Comparison of ENCODE assay signal across 19 mouse cellular contexts in the genomic region with DNA sequence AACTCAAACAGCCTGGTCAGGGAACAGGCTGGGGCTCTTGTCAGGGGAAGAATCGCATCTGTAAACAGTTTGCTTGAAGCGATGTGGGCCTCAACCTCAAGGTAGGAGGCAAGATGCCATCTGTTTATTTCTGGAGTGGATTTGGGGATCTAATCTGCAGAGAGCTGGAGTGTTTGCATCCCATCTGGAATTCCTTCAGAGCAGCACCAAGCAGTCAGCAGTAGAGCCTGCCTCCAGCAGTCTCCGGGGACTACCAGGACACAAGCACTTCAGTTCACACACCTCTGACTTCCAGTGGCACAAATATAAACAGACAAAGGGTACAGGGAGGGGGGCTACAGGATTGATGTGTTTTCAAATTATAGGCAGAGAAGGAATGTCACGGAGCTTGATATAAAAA.
DNase-seq lines count a peak whose midpoint lies in the region; TF ChIP-seq lines count a peak whose summit lies in the region.
"Had no signal": no experiment of that assay in that cellular context is flagged by ENCODE, and none has a peak within 500 bp of the region (broad histone marks: within the 10 kb centered on the region; RNA-seq: fewer than 3 reads in every experiment).

No protein-coding gene starts in this region.

- WGBS in lung, adult 2 months = 30% methylated on average over 4 of the region's 4 CpGs
- WGBS in limb, embryonic 10.5 days = 48% methylated on average over 4 of the region's 4 CpGs

- H3K27ac ChIP-seq in limb, embryonic 10.5 days = no peak overlapping the region
- H3K27ac ChIP-seq: forebrain, embryonic 15.5 days; gastrocnemius, adult 2 months; hindbrain, embryonic 12.5 days had no signal

- no peaks in the 10 kb centered on the region for H3K9me3 ChIP-seq in limb, embryonic 10.5 days (replicated peaks)
- H3K9me3 ChIP-seq: forebrain, embryonic 15.5 days; hindbrain, embryonic 12.5 days had no signal

- H3K27me3 ChIP-seq in limb, embryonic 10.5 days (ENCODE audit: low read depth, poor library complexity, severe bottlenecking) = no peaks in the 10 kb centered on the region
- H3K27me3 ChIP-seq: forebrain, embryonic 15.5 days; hindbrain, embryonic 12.5 days had no signal

- TF ChIP-seq CTCF in lung, adult 2 months (IDR thresholded peaks at IDR 0.05; ENCODE audit: insufficient read depth, low read length) = no peak

- no peaks in the 10 kb centered on the region for H3K36me3 ChIP-seq in limb, embryonic 10.5 days
- H3K36me3 ChIP-seq: forebrain, embryonic 15.5 days; G1E; hindbrain, embryonic 12.5 days had no signal

- DNase-seq in embryo, embryonic 11 days = peak; percentile 10
- no peak for DNase-seq in embryo, embryonic 10.5 days (ENCODE audit: low spot score)
- DNase-seq in lung, adult 18-20 months = peak; percentile 2 to 3
- DNase-seq in lung, adult 2 months = no peak
- peak; percentile 32 for DNase-seq in limb, embryonic 10.5 days (ENCODE audit: low spot score)
- DNase-seq in yolk sac, embryonic 10.5 days (ENCODE audit: low spot score) = peak; percentile 17
- DNase-seq in c-Kit-positive CD71-positive TER-119-positive erythroid progenitor cells, embryonic 14.5 days (ENCODE audit: low spot score) = no peak
- DNase-seq: adrenal gland, postnatal 10 days; B cell, adult 2 months; cerebellum, adult 11-12 months; cerebellum, adult 9-10 months; cerebellum, postnatal 36 days; gastrocnemius, adult 2 months; gastrocnemius, postnatal 25 days; heart, postnatal 10 days; heart, postnatal 4 days had no signal

- no peaks in the 10 kb centered on the region for H3K4me1 ChIP-seq in lung, adult 2 months (ENCODE audit: control insufficient read depth, insufficient read depth, low read length)
- peaks cover 7% of the 10 kb centered on the region for H3K4me1 ChIP-seq in limb, embryonic 10.5 days
- H3K4me1 ChIP-seq: forebrain, embryonic 15.5 days; hindbrain, embryonic 12.5 days had no signal

- H3K4me3 ChIP-seq in lung, adult 2 months (replicated peaks; ENCODE audit: extremely low read depth, low read depth, low read length) = no peak overlapping the region
- H3K4me3 ChIP-seq in limb, embryonic 10.5 days = no peak overlapping the region
- H3K4me3 ChIP-seq: forebrain, embryonic 15.5 days; gastrocnemius, adult 2 months; hindbrain, embryonic 12.5 days had no signal

- no peak for TF ChIP-seq POLR2A in lung, adult 2 months (IDR thresholded peaks at IDR 0.05; ENCODE audit: borderline replicate concordance, extremely low read depth, low read depth, low read length)

Comparison
In these comparisons a context has a peak if more than half of its experiments do, and no peak if none do; other contexts are left out.
1. DNase-seq: peak in embryo, embryonic 11 days (single experiment), lung, adult 18-20 months (2 of 2), limb, embryonic 10.5 days (single experiment) and yolk sac, embryonic 10.5 days (single experiment); none in embryo, embryonic 10.5 days (single experiment), lung, adult 2 months (single experiment) and c-Kit-positive CD71-positive TER-119-positive erythroid progenitor cells, embryonic 14.5 days (single experiment).